Mouse (Mus musculus) stomach, postnatal 0 days (tissue): Measurements from ENCODE around the gene Arid1b. TPM values are rescaled to one million over a fixed set of nuclear protein-coding genes. Genes with fewer than 3 reads are reported as not detected.

Source experiments
- ATAC-seq: fragments of 200-750 bp; cut with Nextera tagmentation; 2 replicates; pipeline ENCODE4 v1.8.0; 2017; ENCODE audit not compliant: low FRiP score, low TSS enrichment
- DNase-seq: peaks from one replicate; pipeline ENCODE4 v3.0.0-alpha.2; 2016; ENCODE audit warnings: low spot score
- H3K27ac ChIP-seq: fragments of 300-500 bp; sonication (generic); replicated peaks from 2 replicates; pipeline ENCODE4 v1.5.1; 2014; ENCODE audit warnings: mild to moderate bottlenecking, control low read depth
- H3K27me3 ChIP-seq: fragments of 300-500 bp; sonication (generic); 2 replicates; pipeline ENCODE4 v1.6.1; 2014; ENCODE audit warnings: low read length; ENCODE audit not compliant: control insufficient read depth, insufficient read depth
- H3K36me3 ChIP-seq: fragments of 300-500 bp; sonication (generic); 2 replicates; pipeline ENCODE4 v1.6.1; 2014; ENCODE audit warnings: low read length, mixed read lengths; ENCODE audit not compliant: control insufficient read depth, insufficient read depth
- H3K4me1 ChIP-seq: fragments of 300-500 bp; sonication (generic); replicated peaks from 2 replicates; pipeline ENCODE4 v1.6.1; 2014; ENCODE audit warnings: antibody characterized with exemption; ENCODE audit not compliant: control insufficient read depth, insufficient read depth
- H3K4me2 ChIP-seq: fragments of 300-500 bp; sonication (generic); replicated peaks from 2 replicates; pipeline ENCODE4 v1.6.1; 2014; ENCODE audit warnings: low read depth, mild to moderate bottlenecking, control low read depth, moderate library complexity
- H3K4me3 ChIP-seq: fragments of 300-500 bp; sonication (generic); 2 replicates; pipeline ENCODE4 v1.5.1; 2014; ENCODE audit warnings: low read depth, low read length, control low read depth
- H3K9ac ChIP-seq: fragments of 300-500 bp; sonication (generic); 2 replicates; pipeline ENCODE4 v1.6.1; 2014; ENCODE audit warnings: mild to moderate bottlenecking, low read length, control low read depth, mixed read lengths
- H3K9me3 ChIP-seq: fragments of 300-500 bp; sonication (generic); 2 replicates; pipeline ENCODE4 v1.6.1; 2016; ENCODE audit warnings: low read length; ENCODE audit not compliant: control insufficient read depth
- CTCF ChIP-seq: IDR thresholded peaks from 2 replicates; pipeline ENCODE4 v1.5.1; 2016; ENCODE audit warnings: antibody characterized with exemption, low read depth, mild to moderate bottlenecking, moderate library complexity
- EP300 ChIP-seq: optimal IDR thresholded peaks from 2 replicates; pipeline ENCODE3; 2016; ENCODE audit warnings: antibody characterized with exemption
- WGBS: fragments of 180-500 bp; shearing (Covaris S2); extraction: QIAGEN DNeasy Blood & Tissue Kit; methylation state at CpG from one replicate; pipeline ENCODE4 v1.1.7; 2014; 5-methylcytosine and 5-hydroxymethylcytosine counted together
- polyA plus RNA-seq: library from polyadenylated mRNA; unstranded; fragments of >200 nt; fragmentation: Nextera tagmentation; extraction: Ambion mirVana; gene quantifications from 2 replicates; pipeline ENCODE4 v1.2.1, GENCODE M21; 2015

Gene Arid1b
- polyA plus RNA-seq, 1 experiment from 2014 or later = 5.6 TPM

DNA sequence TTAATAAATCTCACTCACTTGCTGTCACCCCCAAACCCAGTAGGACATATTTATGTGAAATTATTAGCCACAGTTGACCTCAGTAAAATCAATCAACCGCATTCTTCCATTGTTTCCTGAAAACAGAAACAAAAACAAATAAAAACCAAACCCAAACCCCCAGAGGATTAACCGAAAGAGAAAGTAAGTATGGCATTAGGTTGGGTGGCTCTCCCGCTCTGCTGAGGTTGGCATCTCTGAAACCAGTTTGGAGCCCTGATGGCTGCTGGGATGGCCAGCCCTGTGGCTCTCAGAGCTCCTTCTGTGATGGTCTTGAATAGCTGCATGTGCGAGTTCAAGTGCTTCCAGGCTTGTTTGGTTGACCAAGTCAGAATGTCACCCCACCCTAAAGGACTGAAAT, 53.2 kb downstream of the Arid1b start:
- no peaks in the 10 kb centered on the region for H3K9me3 ChIP-seq
- no peaks in the 10 kb centered on the region for H3K36me3 ChIP-seq
- no peak overlapping the region for H3K4me2 ChIP-seq
- H3K27me3 ChIP-seq = no peaks in the 10 kb centered on the region
- H3K4me3 ChIP-seq = no peak overlapping the region
- H3K4me1 ChIP-seq = 0 out of 2 replicates have a peak, but pooled peaks cover 4% of the 10 kb centered on the region
- H3K27ac ChIP-seq = no peak overlapping the region
- TF ChIP-seq CTCF (no peak), EP300 (no peak)
- 84% methylated on average over 4 of the region's 4 CpGs for WGBS
- H3K9ac ChIP-seq = no peak overlapping the region
- ATAC-seq (no peak), DNase-seq (no peak)

GRCm38 (mm10) chr17:5050266-5050665, 56.1 kb downstream of the Arid1b start:
- H3K27ac ChIP-seq = no peak overlapping the region
- peaks cover 7% of the 10 kb centered on the region; the same call in 1 of the 2 replicates for H3K4me1 ChIP-seq
- H3K4me3 ChIP-seq = no peak overlapping the region
- H3K36me3 ChIP-seq = no peaks in the 10 kb centered on the region
- no peaks in the 10 kb centered on the region for H3K27me3 ChIP-seq
- 63% methylated on average over 8 of the region's 8 CpGs for WGBS
- ATAC-seq (no peak), DNase-seq (no peak)
- H3K9ac ChIP-seq = no peak overlapping the region
- no peak overlapping the region for H3K4me2 ChIP-seq
- no peaks in the 10 kb centered on the region for H3K9me3 ChIP-seq
- no peak for TF ChIP-seq EP300
- no peak for TF ChIP-seq CTCF

DNA sequence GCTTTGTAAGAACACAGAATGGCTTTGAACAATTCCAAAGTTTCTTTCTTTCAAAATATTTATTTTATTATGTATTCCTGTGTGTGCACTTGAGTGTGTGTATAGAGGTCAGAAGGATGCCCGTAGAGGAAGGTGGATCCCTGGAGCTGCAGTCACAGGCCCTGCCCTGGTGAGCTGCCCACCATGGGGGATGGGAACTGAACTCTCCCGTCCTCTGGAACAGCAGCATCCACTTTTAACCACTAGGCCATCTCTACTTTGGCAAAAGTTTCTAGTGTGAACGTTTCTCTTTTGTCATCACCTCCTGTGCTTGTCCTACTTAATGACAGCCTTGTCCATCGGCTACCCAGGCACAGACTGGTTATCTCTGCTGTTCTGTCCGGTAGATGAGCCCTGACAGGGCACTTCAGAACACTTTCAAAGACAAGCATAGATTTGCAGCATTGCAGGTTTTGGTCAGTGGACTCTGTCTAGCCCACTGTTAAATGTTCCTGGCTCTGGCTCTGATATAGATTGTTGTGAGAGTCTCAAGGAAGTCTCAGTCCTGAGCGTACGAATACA, 56.9 kb downstream of the Arid1b start:
- no peak overlapping the region for H3K27ac ChIP-seq
- no peak overlapping the region for H3K4me3 ChIP-seq
- H3K36me3 ChIP-seq = no peaks in the 10 kb centered on the region
- no peaks in the 10 kb centered on the region for H3K9me3 ChIP-seq
- WGBS = 75% methylated on average over 7 of the region's 7 CpGs
- DNase-seq (no peak), ATAC-seq (no peak)
- H3K27me3 ChIP-seq = no peaks in the 10 kb centered on the region
- H3K4me1 ChIP-seq = peaks cover 7% of the 10 kb centered on the region; the same call in 1 of the 2 replicates
- no peak overlapping the region for H3K4me2 ChIP-seq
- TF ChIP-seq EP300 (no peak), CTCF (no peak)
- H3K9ac ChIP-seq = no peak overlapping the region

DNA sequence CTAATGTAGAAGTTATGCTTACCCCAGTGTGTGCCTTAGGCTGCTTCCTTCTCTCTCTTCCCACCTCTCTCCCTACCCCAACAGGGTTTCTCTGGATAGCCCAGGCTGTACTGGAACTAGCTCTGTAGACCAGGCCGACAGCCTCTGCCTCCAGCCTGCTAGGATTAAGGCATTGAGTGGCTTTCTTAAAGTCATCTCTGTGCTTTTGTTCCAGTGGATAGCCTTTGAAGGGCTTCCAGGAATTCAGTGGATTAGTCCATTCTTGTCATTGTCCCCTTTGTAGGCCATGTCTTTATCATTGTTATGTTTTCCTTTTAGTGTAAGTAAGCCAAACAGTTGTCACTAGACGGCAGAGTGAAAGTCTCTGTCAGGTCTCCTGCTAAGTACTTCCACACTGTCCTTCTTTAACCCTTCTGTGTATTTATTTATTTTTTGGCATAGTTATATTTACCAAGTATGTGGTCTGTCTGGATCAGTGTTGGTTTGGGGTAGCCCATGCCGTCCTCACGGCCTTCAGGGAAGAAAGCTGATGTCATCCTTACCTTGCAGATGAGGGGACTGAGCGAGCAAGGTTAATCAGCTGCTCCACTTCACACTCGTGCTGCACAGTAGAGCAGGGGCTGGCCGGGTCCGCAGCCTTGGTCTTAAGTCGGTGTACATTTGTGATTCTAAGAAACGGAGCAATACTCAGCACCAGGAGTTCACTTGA, 58.1 kb downstream of the Arid1b start:
- DNase-seq = no peak
- peaks cover 10% of the 10 kb centered on the region for H3K4me1 ChIP-seq
- no peak overlapping the region for H3K9ac ChIP-seq
- TF ChIP-seq CTCF (no peak), EP300 (no peak)
- WGBS = 46% methylated on average over 10 of the region's 10 CpGs
- no peak for ATAC-seq
- no peaks in the 10 kb centered on the region for H3K27me3 ChIP-seq
- H3K4me2 ChIP-seq = no peak overlapping the region
- H3K36me3 ChIP-seq = no peaks in the 10 kb centered on the region
- peak overlapping the region; percentile 67; the same call in 1 of the 2 replicates for H3K27ac ChIP-seq
- no peaks in the 10 kb centered on the region for H3K9me3 ChIP-seq
- no peak overlapping the region for H3K4me3 ChIP-seq

DNA sequence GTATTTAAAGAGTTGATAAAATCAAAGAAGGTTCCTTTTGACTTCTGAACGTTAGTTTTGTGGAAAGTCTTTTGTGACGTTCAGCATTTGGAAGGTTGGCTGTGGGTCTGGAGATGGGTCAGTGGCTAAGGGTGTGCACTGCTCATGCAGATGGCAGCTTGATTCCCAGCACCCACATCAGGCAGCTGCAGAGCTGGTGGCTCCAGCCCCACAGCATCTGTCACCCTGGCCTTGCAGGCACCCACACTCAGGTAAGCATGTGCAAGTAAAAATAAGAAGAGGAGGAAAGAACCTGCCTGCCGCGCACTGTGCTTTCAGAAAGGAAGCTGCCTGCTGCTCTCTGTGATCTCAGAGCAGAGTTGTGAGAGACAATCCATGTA, 58.7 kb downstream of the Arid1b start:
- Histone ChIP-seq H3K4me1 (peaks cover 14% of the 10 kb centered on the region), H3K4me2 (no peak overlapping the region)
- WGBS = 45% methylated on average over 4 of the region's 4 CpGs

GRCm38 (mm10) chr17:5053201-5053600, 59.1 kb downstream of the Arid1b start:
- Histone ChIP-seq H3K4me1 (peaks cover 16% of the 10 kb centered on the region), H3K4me2 (no peak overlapping the region), H3K27me3 (no peaks in the 10 kb centered on the region), H3K9ac (no peak overlapping the region), H3K9me3 (no peaks in the 10 kb centered on the region), H3K36me3 (no peaks in the 10 kb centered on the region), H3K27ac (peak overlapping the region; percentile 67), H3K4me3 (no peak overlapping the region)
- TF ChIP-seq EP300 (no peak), CTCF (no peak)
- peak; percentile 86 for ATAC-seq
- WGBS = 47% methylated on average over 16 of the region's 16 CpGs
- peak; percentile 62 for DNase-seq

More for the DNA sequence above, 58.7 kb downstream of the Arid1b start:
- Histone ChIP-seq H3K36me3 (no peaks in the 10 kb centered on the region), H3K9me3 (no peaks in the 10 kb centered on the region), H3K27ac (peak overlapping the region; percentile 67), H3K27me3 (no peaks in the 10 kb centered on the region), H3K4me3 (no peak overlapping the region), H3K9ac (no peak overlapping the region)
- ATAC-seq (no peak), DNase-seq (no peak)
- TF ChIP-seq CTCF (no peak), EP300 (no peak)
